Mouse (Mus musculus) right cerebral cortex, postnatal 4 days (tissue): Measurements from ENCODE around the gene Ltbp4.

ENCODE experiments used
- DNase-seq: peaks from one replicate; pipeline ENCODE4 v3.0.0-alpha.2; 2022

The Ltbp4 gene

GRCm38 (mm10) chr7:27257046-27257851, 80.2 kb downstream of the Ltbp4 start:
- peak; percentile 70 for DNase-seq

GRCm38 (mm10) chr7:27255721-27256120, 81.8 kb downstream of the Ltbp4 start:
- no peak for DNase-seq
